Mouse (Mus musculus) hindbrain, embryonic 14.5 days (tissue): ENCODE results near the gene Krt4. TPM values are rescaled to one million over a fixed set of nuclear protein-coding genes. Genes with fewer than 3 reads are reported as not detected.

ENCODE experiments used
- ATAC-seq: fragments of 200-750 bp; cut with Nextera tagmentation; 2 replicates; pipeline ENCODE4 v1.8.0; 2017; ENCODE audit warnings: moderate number of reproducible peaks, mild to moderate bottlenecking, moderate TSS enrichment, moderate library complexity; ENCODE audit not compliant: low FRiP score
- DNase-seq: peaks from one replicate; pipeline ENCODE4 v3.0.0-alpha.2; 2015; ENCODE audit warnings: low spot score
- H3K27ac ChIP-seq: fragments of 300-500 bp; sonication (generic); 2 replicates; pipeline ENCODE4 v1.5.1; 2014; ENCODE audit warnings: mild to moderate bottlenecking, moderate library complexity
- H3K27me3 ChIP-seq: fragments of 300-500 bp; sonication (generic); 2 replicates; pipeline ENCODE4 v1.6.1; 2014; ENCODE audit warnings: mild to moderate bottlenecking, low read length, mixed read lengths; ENCODE audit not compliant: control insufficient read depth, insufficient read depth
- H3K36me3 ChIP-seq: fragments of 300-500 bp; sonication (generic); replicated peaks from 2 replicates; pipeline ENCODE4 v1.6.1; 2014; ENCODE audit not compliant: control insufficient read depth, insufficient read depth
- H3K4me1 ChIP-seq: fragments of 300-500 bp; sonication (generic); replicated peaks from 2 replicates; pipeline ENCODE4 v1.6.1; 2014; ENCODE audit warnings: antibody characterized with exemption, low read length, mixed read lengths; ENCODE audit not compliant: control insufficient read depth, insufficient read depth
- H3K4me2 ChIP-seq: fragments of 300-500 bp; sonication (generic); replicated peaks from 2 replicates; pipeline ENCODE4 v1.6.1; 2014; ENCODE audit warnings: mild to moderate bottlenecking, moderate library complexity
- H3K4me3 ChIP-seq: fragments of 300-500 bp; sonication (generic); replicated peaks from 2 replicates; pipeline ENCODE4 v1.5.1; 2014; ENCODE audit warnings: mild to moderate bottlenecking, low read length
- H3K9ac ChIP-seq: fragments of 300-500 bp; sonication (generic); 2 replicates; pipeline ENCODE4 v1.6.1; 2014
- H3K9me3 ChIP-seq: fragments of 300-500 bp; sonication (generic); 2 replicates; pipeline ENCODE4 v1.6.1; 2016; ENCODE audit warnings: low read length; ENCODE audit not compliant: control insufficient read depth
- WGBS: fragments of 180-500 bp; shearing (Covaris S2); extraction: QIAGEN DNeasy Blood & Tissue Kit; methylation state at CpG from one replicate; pipeline ENCODE4 v1.1.7; 2014; 5-methylcytosine and 5-hydroxymethylcytosine counted together
- polyA plus RNA-seq: library from polyadenylated mRNA; unstranded; fragments of >200 nt; fragmentation: Nextera tagmentation; extraction: Ambion mirVana; gene quantifications from 2 replicates; pipeline ENCODE4 v1.2.1, GENCODE M21; 2014

The Krt4 gene
- polyA plus RNA-seq, 1 experiment from 2014 or later, result not detected

DNA sequence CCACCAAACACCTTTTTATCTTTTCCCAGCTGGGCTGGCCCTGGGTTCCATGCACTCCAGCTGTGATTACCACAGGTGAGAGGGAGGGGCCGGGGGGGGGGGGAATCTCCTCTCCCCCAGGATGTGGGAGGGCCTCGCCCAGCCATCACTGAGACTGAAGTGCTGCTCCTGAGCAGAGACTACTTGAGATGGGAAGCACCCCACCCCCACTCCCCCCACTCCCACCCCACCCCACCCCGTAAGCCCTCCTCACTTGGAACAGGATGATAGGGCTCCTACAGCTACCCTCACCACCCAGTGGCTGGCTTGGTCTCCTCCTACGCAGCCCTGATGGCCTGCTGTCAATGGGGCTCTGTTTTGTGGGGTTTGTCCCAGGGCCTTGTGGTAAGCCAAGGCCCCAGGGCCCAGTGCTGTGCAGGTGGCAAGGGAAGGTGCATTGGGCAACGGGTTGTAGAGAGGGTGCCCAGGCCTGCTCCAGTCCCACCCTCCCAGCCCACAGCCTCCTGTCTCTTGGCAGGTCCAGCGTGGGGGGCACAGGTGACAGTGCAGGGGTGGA is 15.8 kb upstream of the Krt4 start, which contains the start of gene Krt79:
Gene Krt79 (minus strand): TSS at position 51 of the 556 bp plus-strand sequence.
- Histone ChIP-seq H3K4me2 (no peak within 1 kb of the TSS), H3K9me3 (no peaks in the 10 kb centered on the region), H3K4me3 (no peak within 1 kb of the TSS), H3K9ac (no peak within 1 kb of the TSS), H3K36me3 (no peaks in the 10 kb centered on the region), H3K27me3 (no peaks in the 10 kb centered on the region), H3K27ac (no peak within 1 kb of the TSS), H3K4me1 (no peaks in the 10 kb centered on the region)
- ATAC-seq (no peak), DNase-seq (no peak)
- 60% methylated on average over 6 of the region's 6 CpGs for WGBS

DNA sequence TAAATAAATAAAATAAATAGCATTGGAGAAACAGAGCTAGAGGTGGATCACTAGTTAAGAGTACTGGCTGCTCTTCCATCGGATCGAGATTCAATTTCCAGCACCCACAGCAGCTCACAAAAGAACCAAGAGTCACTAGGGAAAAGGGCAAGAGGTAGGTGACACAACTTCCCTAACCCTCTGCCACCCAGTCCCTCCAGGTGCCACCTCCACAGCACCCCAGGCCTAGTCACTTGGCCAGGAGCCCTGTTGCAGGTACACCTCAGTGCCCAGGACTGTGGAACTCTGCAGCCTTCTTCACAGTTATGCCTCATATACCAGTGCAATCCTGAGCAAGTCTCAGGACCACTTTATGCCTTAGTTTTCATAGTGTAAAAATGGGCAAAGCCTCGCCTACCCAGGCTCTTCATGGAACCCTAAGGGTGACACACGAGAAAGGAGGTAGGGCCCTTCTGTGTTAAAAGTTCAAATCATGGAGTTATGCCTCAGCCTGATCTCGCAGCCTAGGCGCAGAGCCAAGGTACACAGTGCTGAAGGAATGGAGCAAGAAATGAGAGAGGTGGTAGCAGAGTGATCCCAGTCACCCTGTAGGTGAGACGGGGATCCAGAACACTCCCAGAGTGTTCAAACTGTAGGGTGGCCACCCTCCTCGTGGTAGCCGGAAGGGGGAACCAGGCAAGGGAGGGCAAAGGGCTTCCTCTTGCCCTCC is 14.2 kb upstream of the Krt4 start:
- Histone ChIP-seq H3K36me3 (no peaks in the 10 kb centered on the region), H3K9ac (no peak overlapping the region), H3K4me3 (no peak overlapping the region), H3K27me3 (no peaks in the 10 kb centered on the region), H3K27ac (no peak overlapping the region), H3K4me2 (no peak overlapping the region), H3K9me3 (no peaks in the 10 kb centered on the region), H3K4me1 (no peaks in the 10 kb centered on the region)
- ATAC-seq (no peak), DNase-seq (no peak)
- 91% methylated on average over 9 of the region's 9 CpGs for WGBS

DNA sequence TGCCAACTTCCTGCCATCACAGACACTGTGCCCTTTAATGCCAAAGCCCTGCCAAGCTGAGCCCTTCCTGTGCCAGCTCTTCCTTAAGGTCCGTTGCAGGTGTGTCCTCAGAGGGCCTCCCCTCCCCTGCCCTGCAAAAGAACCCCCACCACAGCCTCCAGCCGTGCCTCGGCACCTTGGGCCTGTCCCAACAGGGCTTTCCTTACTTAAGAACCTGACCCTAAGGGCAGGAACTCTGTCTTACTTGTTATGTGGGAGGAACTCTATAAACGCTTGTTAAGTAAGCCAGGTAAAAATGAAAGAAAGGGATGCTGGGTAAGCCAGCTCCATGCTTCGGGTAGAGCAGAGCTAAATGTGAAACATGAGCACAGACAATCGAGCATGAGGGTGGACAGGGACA is 8.5 kb upstream of the Krt4 start:
- H3K4me1 ChIP-seq, result peaks cover 17% of the 10 kb centered on the region; the same call in 1 of the 2 replicates

DNA sequence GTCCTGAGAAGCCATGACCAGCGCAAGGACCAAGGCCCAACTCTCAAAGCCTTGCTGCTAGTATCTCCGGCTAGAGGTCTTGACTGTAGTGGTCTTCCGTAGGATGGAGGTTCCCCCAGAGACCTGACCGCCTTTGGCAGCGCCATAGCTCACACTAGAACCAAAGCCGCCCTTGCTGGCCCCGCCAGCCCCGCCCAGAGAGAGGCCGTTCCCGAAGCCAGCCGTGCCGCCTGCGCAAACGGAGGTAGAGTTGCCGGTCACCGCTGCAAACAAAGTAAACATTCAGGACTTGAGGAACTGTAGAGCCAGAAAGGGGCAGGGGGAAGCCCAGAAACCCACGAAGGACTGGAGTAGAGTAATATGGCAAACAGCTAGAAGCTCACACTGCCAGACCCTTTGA is 5.1 kb upstream of the Krt4 start:
- H3K9me3 ChIP-seq, result no peaks in the 10 kb centered on the region
- H3K4me2 ChIP-seq, result peak overlapping the region; percentile 39
- H3K36me3 ChIP-seq, result no peaks in the 10 kb centered on the region
- 5% methylated on average over 17 of the region's 17 CpGs for WGBS
- no peak overlapping the region for H3K9ac ChIP-seq
- H3K4me1 ChIP-seq, result peaks cover 17% of the 10 kb centered on the region; the same call in 1 of the 2 replicates
- H3K27ac ChIP-seq, result no peak overlapping the region
- H3K27me3 ChIP-seq, result peaks cover 10% of the 10 kb centered on the region; the same call in 1 of the 2 replicates
- no peak for DNase-seq
- ATAC-seq, result no peak
- H3K4me3 ChIP-seq, result no peak overlapping the region

More for the DNA sequence above, 8.5 kb upstream of the Krt4 start:
- Histone ChIP-seq H3K27me3 (peaks cover 10% of the 10 kb centered on the region; the same call in 1 of the 2 replicates), H3K9me3 (no peaks in the 10 kb centered on the region), H3K4me2 (no peak overlapping the region), H3K27ac (no peak overlapping the region), H3K36me3 (no peaks in the 10 kb centered on the region), H3K4me3 (no peak overlapping the region), H3K9ac (no peak overlapping the region)
- WGBS, result 83% methylated on average over 6 of the region's 6 CpGs
- ATAC-seq (no peak), DNase-seq (no peak)

DNA sequence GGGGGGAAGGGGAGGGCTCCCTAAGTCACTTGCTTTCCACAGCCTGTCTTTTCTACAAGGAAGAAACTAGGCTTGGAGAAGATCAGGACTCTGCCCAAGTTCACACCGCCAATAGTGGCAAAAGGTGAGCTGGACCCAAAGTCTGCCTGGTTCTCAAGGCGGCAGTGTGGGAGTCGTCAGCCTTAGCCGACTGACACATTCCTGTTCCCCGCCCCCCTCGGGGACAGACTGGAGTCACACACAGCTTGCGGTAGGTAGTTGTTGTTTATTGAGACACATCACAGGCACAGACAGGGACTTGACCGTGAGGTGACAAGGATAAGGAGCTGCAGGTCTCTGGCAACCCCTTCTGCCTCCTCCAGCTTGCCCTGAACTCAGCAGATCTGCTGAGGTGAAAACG is 4.6 kb upstream of the Krt4 start:
- Histone ChIP-seq H3K9me3 (no peaks in the 10 kb centered on the region), H3K4me1 (peaks cover 17% of the 10 kb centered on the region; the same call in 1 of the 2 replicates), H3K27ac (no peak overlapping the region), H3K27me3 (peaks cover 10% of the 10 kb centered on the region; the same call in 1 of the 2 replicates), H3K36me3 (no peaks in the 10 kb centered on the region), H3K9ac (no peak overlapping the region), H3K4me2 (no peak overlapping the region), H3K4me3 (no peak overlapping the region)
- no peak for ATAC-seq
- DNase-seq, result no peak
- 9% methylated on average over 9 of the region's 9 CpGs for WGBS

DNA sequence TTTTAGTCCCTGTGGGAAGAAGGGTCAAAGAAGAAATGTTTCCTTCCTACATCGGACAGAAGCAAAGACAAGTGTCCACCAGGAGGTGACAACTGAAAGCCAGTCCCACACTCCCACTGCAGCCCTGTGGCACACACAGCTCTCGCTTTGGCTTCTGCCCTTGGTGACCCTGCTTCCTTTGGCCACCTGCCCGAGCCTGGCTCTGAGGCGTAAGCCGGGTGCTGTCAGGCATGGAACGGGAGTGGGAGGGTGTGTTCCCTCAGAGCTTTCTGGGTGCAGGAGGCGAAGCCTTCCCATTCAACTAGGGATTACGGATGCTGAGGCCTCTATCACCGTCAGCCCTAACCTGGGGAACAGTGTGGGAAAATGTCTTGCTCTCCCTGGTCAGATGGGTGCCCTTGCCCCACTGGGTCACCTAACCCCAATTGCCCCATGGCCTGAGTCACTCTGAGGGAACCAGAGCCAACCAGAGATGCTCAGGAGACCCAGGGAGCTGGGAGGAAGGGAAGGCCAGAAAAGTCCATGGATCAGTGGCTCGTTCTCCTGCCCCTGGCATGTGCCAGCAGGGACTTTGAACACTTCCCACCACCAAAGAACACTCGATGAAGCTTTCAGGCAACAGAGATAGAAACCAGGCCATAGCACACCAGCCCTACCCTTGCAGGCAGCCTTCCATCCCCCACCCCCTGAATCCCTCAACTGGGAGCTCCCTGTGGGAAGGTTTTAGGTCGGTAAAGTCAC is 3.0 kb upstream of the Krt4 start:
- H3K4me1 ChIP-seq, result peaks cover 17% of the 10 kb centered on the region; the same call in 1 of the 2 replicates
- no peaks in the 10 kb centered on the region for H3K36me3 ChIP-seq
- H3K4me2 ChIP-seq, result no peak overlapping the region
- whole genome bisulfite sequencing, result 80% methylated on average over 12 of the region's 12 CpGs
- ATAC-seq (no peak), DNase-seq (no peak)
- no peak overlapping the region for H3K9ac ChIP-seq
- no peak overlapping the region for H3K27ac ChIP-seq
- peaks cover 10% of the 10 kb centered on the region; the same call in 1 of the 2 replicates for H3K27me3 ChIP-seq
- H3K9me3 ChIP-seq, result no peaks in the 10 kb centered on the region
- no peak overlapping the region for H3K4me3 ChIP-seq

DNA sequence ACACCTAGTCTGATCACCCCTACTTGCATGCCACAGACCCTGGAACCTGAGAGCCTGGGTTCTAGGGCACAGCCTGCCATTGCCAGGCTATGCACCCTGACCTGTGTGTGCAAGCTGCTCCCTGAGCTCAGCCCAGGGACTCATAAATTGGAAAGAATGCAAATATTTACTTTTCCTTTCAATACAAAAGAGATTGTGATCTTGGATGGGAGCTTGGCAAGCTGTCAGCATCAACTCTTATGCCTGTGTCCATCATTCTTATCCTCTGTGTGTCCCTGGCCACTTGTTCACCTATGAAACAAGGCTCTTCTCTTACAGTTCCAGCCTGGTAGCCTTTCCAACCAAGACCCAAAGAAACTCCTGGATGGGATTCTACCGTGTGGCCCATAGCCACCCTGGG is 506 bp upstream of the Krt4 start:
- Histone ChIP-seq H3K27ac (no peak overlapping the region), H3K4me3 (no peak overlapping the region), H3K36me3 (no peaks in the 10 kb centered on the region), H3K4me2 (no peak overlapping the region), H3K9ac (no peak overlapping the region), H3K4me1 (peaks cover 11% of the 10 kb centered on the region; the same call in 1 of the 2 replicates), H3K9me3 (no peaks in the 10 kb centered on the region), H3K27me3 (peaks cover 10% of the 10 kb centered on the region; the same call in 1 of the 2 replicates)
- DNase-seq, result no peak
- WGBS, result 100% methylated on average over 1 of the region's 1 CpGs
- no peak for ATAC-seq

DNA sequence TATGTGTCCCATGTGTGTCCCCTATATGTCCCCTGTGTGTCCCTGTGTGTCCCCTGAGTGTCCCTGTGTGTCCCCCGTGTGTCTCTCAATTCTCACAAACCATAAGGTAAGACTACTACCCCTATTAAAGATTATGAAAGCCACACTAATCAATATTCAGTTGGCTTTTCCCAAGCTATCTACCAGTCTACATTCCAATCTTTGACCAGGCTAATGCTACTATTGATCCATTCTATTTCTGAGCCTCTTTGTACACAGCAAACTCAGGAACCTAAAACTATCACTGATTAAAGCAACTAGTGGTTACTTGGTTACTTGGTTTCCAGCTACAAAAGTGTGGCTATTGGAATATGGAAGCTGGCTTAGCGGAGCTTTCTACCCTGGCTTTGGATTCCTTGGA is 2.2 kb downstream of the Krt4 start:
- H3K9ac ChIP-seq, result no peak overlapping the region
- no peak overlapping the region for H3K4me2 ChIP-seq
- H3K9me3 ChIP-seq, result no peaks in the 10 kb centered on the region
- H3K27ac ChIP-seq, result no peak overlapping the region
- ATAC-seq (no peak), DNase-seq (no peak)
- H3K36me3 ChIP-seq, result no peaks in the 10 kb centered on the region
- H3K4me1 ChIP-seq, result no peaks in the 10 kb centered on the region
- H3K4me3 ChIP-seq, result no peak overlapping the region
- WGBS, result 94% methylated on average over 2 of the region's 2 CpGs
- no peaks in the 10 kb centered on the region for H3K27me3 ChIP-seq

DNA sequence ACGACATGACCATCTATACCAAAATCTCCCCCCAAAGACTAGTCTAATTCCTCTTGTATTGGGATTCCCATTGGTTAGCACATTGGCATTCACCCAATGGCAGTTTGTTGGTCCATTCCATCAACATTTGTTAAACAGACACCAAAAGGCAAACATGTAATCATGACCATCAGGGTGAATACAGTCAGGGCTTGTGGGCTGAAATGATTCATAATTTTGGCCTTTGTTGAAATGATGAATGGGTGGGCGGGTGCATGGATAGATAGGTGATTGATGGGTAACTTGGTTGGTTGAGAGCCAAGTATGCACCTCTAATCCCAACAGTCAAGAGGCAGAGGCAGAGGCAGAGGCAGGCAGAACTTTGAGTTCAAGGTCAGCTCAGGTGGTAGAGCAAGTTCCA is 8.5 kb downstream of the Krt4 start:
- DNase-seq, result no peak
- no peak for ATAC-seq
- WGBS, result 74% methylated on average over 2 of the region's 2 CpGs
- no peaks in the 10 kb centered on the region for H3K36me3 ChIP-seq
- H3K27me3 ChIP-seq, result no peaks in the 10 kb centered on the region
- H3K9me3 ChIP-seq, result no peaks in the 10 kb centered on the region
- H3K4me3 ChIP-seq, result no peak overlapping the region
- H3K4me1 ChIP-seq, result no peaks in the 10 kb centered on the region
- no peak overlapping the region for H3K9ac ChIP-seq
- H3K4me2 ChIP-seq, result no peak overlapping the region
- H3K27ac ChIP-seq, result no peak overlapping the region
